Mouse (Mus musculus) B cell, adult 2 months (primary cell): ENCODE measurements around the gene Keap1.
A peak's percentile ranks its signal among the peaks of the same experiment; 100 is the strongest.

ENCODE experiments used
- DNase-seq, 2 experiments: peaks; one replicate each; pipeline ENCODE4 v3.0.0; 2022

Keap1 gene

DNA sequence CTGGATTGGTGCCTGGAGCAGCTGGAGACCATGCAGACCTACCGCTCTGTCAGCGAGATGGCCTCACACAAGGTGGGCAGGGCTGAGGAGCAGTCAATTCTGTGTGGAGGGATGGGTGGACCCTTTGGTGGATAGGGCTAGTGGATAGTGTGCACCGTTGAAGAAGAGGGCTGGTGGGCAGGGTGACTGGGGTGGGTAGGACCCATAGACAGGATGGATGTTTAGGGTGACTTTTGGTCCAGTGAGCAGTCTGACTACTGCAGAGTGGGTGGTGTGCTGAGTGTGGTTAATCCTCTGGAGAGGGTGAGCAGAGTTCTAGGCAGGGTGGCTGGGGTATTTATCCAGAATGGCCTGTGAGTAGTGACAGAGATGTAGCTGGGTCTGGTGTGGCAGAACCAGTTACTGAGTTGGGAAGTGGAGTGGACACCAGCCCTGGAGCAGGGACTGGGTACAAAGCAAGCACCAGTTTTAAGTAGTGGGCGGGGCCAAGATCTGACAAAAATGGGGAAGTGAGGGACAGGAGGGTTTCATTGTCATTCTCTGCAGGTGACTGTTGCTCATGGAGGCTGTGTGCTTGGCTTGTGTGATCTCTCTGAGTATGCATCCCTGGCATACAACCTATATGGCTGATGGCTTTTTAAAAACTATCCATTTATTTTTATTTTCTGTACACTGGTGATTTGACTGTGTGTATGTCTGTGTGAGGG lies 44.2 kb downstream of the Keap1 start:
- peak; percentile 81 for DNase-seq

DNA sequence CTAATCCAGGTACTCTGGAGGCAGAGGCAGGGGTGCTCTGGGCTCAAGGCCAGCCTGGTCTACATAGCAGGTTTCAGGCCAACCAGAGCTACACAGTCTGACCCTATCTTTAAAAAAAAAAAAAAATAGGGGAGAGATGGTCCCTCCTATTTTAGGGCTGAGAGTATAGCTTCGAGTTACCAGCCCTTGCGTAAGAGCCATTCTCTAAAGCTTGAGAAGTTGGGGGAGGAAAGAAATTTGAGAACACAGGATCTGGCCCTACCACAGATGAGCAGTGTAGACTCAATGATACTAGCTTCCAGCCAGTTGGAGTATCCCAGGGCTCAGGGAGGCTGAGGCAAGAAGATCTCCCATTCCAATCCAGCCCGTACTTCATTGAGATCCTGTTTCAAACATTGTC lies 45.4 kb downstream of the Keap1 start:
- no peak for DNase-seq

DNA sequence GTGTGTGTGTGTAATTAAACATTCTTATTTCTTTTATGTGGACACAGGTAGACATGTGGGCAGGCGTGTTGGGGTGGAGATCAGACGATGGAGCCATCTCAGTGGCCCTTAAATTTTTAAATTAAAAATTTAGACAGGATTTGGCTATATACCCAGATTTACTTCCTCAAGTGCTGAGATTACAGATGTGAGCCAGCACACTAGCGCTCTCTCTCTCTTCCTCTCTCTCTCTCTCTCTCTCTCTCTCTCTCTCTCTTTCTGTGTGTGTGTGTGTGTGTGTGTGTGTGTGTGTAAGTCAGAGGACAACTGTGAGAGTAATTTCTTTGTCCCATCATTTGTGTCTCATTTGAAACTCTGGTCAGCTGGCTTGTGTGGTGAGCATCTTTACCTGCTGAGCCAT lies 48.5 kb downstream of the Keap1 start:
- no peak for DNase-seq

DNA sequence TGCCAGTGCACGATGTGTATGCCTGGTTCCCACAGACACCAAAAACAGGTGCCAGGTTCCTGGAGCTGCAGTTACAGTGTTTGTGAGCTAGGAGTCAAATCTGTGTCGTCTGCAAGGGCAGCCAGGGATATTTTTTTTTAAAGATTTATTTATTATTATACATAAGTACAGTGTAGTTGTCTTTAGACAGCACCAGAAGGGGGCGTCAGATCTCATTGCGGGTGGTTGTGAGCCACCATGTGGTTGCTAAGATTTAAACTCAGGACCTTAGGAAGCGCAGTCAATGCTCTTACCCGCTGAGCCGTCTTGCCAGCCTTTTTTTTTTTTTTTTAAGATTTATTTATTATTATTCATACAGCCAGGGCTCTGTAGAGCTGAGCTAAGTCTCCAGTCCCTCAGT lies 49.3 kb downstream of the Keap1 start:
- peak; percentile 70 to 74 for DNase-seq

DNA sequence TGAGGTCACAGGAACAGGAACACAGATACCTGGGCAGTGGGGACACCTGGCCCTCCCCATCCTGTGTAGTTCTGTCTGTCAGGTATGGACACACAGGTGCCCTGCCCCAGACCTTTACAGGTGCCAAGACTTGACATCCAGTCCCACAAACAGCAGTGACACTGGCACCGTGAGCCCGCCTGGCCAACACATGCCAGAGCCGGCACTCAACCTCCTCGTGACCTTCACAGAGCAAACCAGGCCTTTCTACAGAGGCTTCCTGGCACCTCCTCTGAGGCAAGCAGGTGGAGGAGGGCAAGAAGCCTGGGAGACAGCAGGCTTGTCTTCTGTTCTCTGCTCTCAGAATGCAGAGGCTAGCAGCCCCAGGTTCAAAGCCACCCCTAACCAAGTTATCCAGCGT lies 53.7 kb downstream of the Keap1 start:
- no peak for DNase-seq

DNA sequence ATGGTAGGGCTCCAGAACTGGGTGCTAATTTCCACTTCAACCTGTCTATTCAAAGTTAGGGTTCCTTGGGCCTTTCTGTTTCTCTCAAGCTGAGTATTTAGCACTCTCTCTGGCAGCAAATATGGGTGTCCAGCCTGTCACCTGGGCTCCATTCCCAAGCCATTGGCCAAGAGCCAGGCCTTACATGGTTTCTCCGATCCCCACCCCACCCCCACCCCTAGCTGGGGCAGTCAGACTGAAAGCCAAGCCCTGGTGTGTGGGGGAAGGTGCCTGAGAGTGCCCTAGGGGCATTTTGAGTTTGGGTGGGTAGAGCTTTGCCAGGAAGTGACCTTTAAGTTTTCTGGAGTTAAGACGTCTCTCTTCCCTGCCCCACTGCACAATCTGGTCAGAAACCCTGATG lies 54.4 kb downstream of the Keap1 start:
- DNase-seq = no peak

DNA sequence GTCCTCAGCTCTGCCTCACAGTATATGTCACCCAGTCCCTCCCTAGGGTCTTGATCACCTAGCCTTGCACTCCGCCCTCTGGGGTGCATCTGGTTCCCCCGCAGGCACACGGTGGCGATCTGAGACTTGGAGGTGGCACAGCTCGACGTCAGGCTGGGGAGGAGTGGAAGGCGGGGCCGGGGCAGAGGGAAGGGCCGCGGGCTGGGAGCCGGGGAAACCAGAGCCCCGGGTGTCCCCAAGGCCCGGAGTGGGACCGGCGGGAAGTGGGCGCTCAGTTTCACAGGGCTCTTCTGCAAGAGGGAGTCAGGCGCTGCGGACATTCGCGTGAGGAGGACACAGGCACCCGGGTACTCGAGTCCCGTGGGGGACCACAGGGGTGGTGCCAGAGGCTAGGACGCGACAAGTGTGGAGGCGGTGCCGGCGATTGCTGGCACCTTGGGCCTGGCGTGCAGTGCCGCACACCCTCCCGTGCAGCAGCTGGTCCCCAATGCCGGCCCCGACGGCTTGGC lies 55.2 kb downstream of the Keap1 start:
- DNase-seq = peak; percentile 72

DNA sequence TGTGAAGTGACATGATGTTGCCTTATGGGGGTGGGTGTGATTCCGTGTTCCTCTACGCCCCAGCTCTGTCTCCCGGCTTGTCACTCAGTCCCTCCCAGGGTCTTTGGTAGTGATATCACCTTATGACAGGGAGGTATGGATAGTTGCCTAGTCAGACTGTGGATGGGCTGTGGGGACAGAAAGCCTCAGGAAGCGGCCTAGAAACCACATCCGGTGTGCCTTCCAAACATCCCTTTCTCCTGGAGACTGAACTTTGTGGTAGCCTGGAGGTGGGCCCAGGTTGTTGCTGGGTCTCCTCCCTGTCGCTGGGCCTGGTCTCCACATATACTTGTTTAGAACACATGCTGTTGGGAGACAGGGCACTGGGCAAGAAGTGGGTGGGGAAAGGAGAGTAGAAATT lies 55.7 kb downstream of the Keap1 start:
- DNase-seq = no peak

DNA sequence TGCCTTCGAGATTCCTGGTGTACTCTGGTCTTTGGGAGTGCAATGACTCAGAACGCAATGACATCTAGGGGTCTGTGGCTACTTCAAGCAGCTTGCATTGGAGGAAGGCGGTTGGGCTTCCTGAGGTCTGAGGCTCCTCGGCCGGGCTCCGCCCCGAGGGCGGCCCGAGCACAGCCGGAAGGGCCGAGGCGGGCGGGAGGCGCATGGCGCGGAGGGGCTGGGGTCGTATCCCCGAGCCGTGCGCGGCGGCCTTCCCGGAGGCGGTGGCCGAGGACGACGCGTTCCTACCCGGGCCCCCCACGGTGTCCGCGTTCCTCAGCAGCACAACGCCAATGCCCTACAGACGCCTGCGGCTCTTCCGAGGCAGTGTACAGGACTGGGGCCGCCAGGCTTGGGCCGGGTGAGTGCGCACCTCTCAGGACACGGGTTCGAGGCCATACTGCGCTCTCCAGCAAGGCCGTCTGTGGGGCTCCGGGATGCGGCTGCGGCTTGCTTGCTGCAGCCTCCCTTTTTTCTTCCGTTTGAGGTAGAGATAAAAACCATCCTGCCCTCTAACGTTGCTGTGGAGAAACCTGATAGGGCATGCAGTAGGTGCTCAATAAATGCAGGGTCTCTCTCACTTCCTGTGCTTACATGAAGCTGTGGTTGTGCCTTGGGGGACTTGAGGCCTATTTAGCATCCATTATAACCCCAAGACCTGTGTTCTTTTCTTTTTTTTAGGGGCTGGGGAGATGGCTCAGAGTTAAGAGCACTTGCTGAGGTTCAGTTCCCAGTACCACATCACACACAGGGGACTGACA lies 57.5 kb downstream of the Keap1 start:
- peak in 1 of 2 experiments; percentile 24 for DNase-seq

DNA sequence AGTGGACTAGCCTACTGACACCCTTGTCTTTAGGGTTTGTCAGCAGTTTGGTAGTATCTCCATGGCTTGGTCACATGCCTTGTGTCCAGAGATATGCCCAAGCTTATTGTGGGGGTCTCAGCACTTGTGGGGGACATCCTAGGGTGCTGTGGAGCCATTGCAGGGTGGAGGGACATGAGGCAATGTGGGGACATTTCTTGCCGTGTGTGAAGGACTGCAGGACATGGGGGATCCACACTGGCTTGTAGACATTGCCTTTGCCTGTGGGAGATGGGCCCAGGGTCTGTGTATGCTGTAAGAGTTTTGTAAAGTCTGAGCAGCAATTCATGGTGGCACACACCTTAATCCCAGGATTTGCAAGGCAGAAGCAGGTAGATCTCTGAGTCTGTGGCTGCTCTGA lies 58.3 kb downstream of the Keap1 start:
- no peak for DNase-seq

DNA sequence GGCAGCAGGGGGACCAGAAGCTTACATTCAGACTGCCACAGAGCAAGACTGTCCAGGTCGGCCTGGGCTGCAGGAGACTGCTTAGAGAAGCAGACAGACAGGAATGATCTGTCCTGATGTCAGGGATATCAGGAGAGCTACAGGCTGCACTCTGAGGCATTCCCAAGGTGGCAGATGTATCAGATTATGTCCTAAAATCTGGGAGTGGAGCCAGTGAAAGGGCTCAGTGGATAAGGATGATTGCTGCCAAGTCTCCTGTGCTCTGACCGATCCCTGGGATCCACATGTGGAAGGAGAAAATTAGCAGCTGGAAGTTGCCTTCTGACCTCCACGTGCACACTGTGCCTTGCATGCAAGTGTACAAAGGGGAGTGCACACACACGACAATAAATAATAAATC lies 58.8 kb downstream of the Keap1 start:
- DNase-seq = no peak
